Mouse (Mus musculus): ENCODE measurements at regions not wholly inside any gene's neighbourhood (a gene's known extent, or its start where the extent isn't known, plus 50 kb on each side); places are given as distances from the start of the nearest gene placed in this dataset.

DNA sequence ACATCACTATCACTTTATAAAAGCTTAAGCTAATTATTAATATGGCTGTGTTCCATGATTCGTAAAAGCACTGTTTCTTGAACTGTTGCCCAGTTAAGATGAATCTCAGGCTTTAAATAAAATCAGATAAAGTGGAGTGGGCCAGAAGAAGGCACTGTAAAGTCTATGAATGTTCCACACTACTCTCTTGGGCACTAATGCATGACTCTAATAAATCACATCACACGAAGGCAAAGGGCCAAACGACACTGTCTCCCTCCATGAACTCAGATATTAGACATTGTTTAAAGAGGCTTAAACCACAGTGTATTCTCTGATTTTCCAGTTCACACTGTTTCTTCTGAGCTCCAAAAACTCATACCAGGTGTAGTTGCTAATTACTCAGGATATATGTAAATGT is 55.9 kb upstream of the Ufm1 start:
- no peaks in the 10 kb centered on the region for H3K27me3 ChIP-seq (replicated peaks; ENCODE audit: control insufficient read depth, insufficient read depth, low read length)
- DNase-seq (ENCODE audit: low spot score) (no peak), ATAC-seq (no peak)
- H3K27ac ChIP-seq (ENCODE audit: low read depth, low read length) = no peak overlapping the region
- no peak overlapping the region for H3K4me3 ChIP-seq (ENCODE audit: low read depth, low read length)
- WGBS = 82% methylated on average over 3 of the region's 3 CpGs
- H3K9me3 ChIP-seq (replicated peaks; ENCODE audit: control insufficient read depth, low read length) = no peaks in the 10 kb centered on the region
- H3K4me2 ChIP-seq (ENCODE audit: low read length) = no peak overlapping the region
- no peaks in the 10 kb centered on the region for H3K4me1 ChIP-seq (ENCODE audit: control insufficient read depth, insufficient read depth, low read length)
- no peak overlapping the region for H3K9ac ChIP-seq (ENCODE audit: low read length)
- H3K36me3 ChIP-seq (ENCODE audit: control insufficient read depth, insufficient read depth, low read length) = no peaks in the 10 kb centered on the region

GRCm38 (mm10) chr3:53917960-53918359 is 54.3 kb upstream of the Ufm1 start:
- H3K9me3 ChIP-seq (replicated peaks; ENCODE audit: control insufficient read depth, low read length) = no peaks in the 10 kb centered on the region
- ATAC-seq (no peak), DNase-seq (ENCODE audit: low spot score) (no peak)
- H3K4me3 ChIP-seq (ENCODE audit: low read depth, low read length) = no peak overlapping the region
- WGBS = 96% methylated on average over 3 of the region's 3 CpGs
- no peaks in the 10 kb centered on the region for H3K36me3 ChIP-seq (ENCODE audit: control insufficient read depth, insufficient read depth, low read length)
- no peak overlapping the region for H3K4me2 ChIP-seq (ENCODE audit: low read length)
- no peaks in the 10 kb centered on the region for H3K4me1 ChIP-seq (ENCODE audit: control insufficient read depth, insufficient read depth, low read length)
- H3K9ac ChIP-seq (ENCODE audit: low read length) = no peak overlapping the region
- no peak overlapping the region for H3K27ac ChIP-seq (ENCODE audit: low read depth, low read length)
- H3K27me3 ChIP-seq (replicated peaks; ENCODE audit: control insufficient read depth, insufficient read depth, low read length) = no peaks in the 10 kb centered on the region

GRCm38 (mm10) chr3:53913984-53914669 is 50.5 kb upstream of the Ufm1 start:
- ATAC-seq (no peak), DNase-seq (ENCODE audit: low spot score) (no peak)
- Histone ChIP-seq H3K4me3 (ENCODE audit: low read depth, low read length) (no peak overlapping the region), H3K9me3 (replicated peaks; ENCODE audit: control insufficient read depth, low read length) (no peaks in the 10 kb centered on the region), H3K4me1 (ENCODE audit: control insufficient read depth, insufficient read depth, low read length) (no peaks in the 10 kb centered on the region), H3K4me2 (ENCODE audit: low read length) (no peak overlapping the region), H3K27me3 (replicated peaks; ENCODE audit: control insufficient read depth, insufficient read depth, low read length) (no peaks in the 10 kb centered on the region), H3K9ac (ENCODE audit: low read length) (no peak overlapping the region), H3K27ac (ENCODE audit: low read depth, low read length) (no peak overlapping the region), H3K36me3 (ENCODE audit: control insufficient read depth, insufficient read depth, low read length) (no peaks in the 10 kb centered on the region)
- 91% methylated on average over 3 of the region's 3 CpGs for WGBS

Data from forebrain, embryonic 14.5 days (tissue).